Mouse (Mus musculus): Measurements from ENCODE around the gene Tmem45a.

Gene Tmem45a

DNA sequence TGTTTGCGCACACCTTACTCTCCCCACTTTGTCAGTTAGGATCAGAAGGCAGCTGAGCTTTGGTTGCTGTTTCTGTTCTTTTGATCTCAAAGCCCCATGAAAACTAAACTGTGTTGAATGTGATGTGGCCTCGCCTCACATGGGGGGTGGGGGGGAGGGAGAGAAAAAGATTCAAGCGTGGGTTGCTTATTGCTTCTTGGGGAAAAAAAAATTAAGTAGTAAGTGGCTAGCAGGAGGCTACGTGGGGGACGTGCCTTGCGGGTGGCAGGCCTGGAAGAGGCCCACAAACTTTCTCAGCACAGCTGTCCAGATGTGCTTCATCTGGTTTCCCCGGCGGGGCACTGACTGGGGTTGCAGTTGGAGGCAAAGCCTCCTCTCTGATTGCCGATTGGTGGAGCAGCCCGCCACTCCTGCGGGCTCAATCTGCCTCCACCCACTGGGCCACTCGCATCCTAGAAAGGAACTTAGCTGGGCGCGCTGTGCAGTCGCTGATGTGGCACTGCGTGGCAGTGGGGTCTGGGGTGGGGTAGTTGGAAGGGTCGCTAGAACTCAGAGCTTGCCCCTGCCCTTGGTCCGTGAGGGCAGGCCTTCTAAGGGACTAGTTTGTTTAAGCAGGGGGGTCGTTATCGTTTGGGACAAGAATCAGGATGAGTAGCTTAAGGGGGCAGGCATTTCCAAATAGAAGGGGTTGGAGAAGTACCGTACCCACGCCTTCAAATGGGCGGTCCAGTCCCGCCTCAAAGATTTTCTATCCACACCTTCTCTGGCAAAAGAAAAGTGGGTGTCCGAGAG is at the start of gene Tmem45a:
Gene Tmem45a (minus strand): TSS at position 343 of the 792 bp plus-strand sequence.
- in situ Hi-C loops (cut with MboI; ENCODE audit: low pct_unique_long_range_greater_than_20kb in 1 of 2, low sequenced_read_pairs in 2 of 2, unreplicated experiment in 1 of 2): loop anchor here in 1 of 2 experiments (25.0 kb wide), 1 partner anchor 949 kb away; the partner anchor contains the start of gene Cep97

- in situ Hi-C loops (cut with MboI; ENCODE audit: low pct_unique_long_range_greater_than_20kb in 1 of 2, low sequenced_read_pairs in 2 of 2, unreplicated experiment in 1 of 2): no loop called here
Measured at GRCm38 (mm10) chr16:56928023-56928422, 42.1 kb upstream of the Tmem45a start, which contains the start of gene Lnp1. Gene Lnp1 (minus strand): TSS chr16:56928061.

DNA sequence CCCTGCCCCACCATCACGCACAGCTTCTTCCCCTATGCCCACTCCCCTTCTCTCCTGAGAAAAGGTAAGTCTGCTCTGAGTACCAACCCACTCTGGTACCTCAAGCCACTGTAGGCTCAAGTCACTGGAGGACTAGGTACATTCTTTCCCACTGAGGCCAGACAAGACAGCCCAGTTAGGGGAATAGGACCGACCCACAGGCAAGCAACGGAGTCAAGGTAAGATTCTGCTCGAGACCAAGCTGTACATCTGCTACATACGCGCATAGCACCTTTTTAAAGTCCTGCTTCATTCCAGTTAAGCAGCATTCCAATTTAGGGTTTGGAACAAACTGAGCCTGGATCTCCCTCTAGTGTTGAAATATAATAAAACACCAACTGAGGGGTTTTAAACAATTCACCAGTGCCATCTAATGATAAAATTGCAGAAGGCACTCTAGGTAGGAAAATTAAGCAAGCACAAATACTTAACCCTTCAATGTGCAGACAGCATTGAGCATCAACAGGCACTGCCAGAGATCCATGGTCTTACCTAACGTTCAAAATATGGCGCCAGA is 34.2 kb upstream of the Tmem45a start:
- in situ Hi-C loops (cut with MboI; ENCODE audit: low pct_unique_long_range_greater_than_20kb in 1 of 2, low sequenced_read_pairs in 2 of 2, unreplicated experiment in 1 of 2): loop anchor here in 1 of 2 experiments (5.0 to 25.0 kb wide), 2 partner anchors 148 to 408 kb away; no protein-coding TSS in a partner anchor

DNA sequence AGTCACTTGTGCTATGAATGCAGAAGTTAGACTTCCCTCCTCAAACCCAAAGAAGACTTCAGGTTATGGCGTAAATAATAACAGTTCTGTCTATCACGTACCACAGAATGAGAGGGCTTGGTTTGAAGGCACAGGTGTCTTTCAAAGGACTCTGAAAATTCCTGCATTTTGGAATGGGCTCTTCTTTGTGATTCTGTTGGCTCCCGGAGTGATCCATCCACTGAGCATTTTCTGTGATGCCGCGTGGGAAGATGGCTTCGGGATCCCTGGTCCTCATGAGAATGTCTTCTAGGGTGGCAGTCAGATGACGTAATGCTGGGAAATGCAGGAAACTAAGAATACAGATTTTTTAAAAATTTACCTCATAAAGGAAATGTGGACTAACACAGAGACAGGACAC is 31.3 kb upstream of the Tmem45a start:
- in situ Hi-C loops (cut with MboI; ENCODE audit: low pct_unique_long_range_greater_than_20kb in 1 of 2, low sequenced_read_pairs in 2 of 2, unreplicated experiment in 1 of 2): loop anchor here (5.0 to 25.0 kb wide), 3 partner anchors 112 to 405 kb away; no protein-coding TSS in a partner anchor

GRCm38 (mm10) chr16:56908986-56909385 is 23.0 kb upstream of the Tmem45a start:
- in situ Hi-C loops (cut with MboI; ENCODE audit: low pct_unique_long_range_greater_than_20kb in 1 of 2, low sequenced_read_pairs in 2 of 2, unreplicated experiment in 1 of 2): loop anchor here in 1 of 2 experiments (25.0 kb wide), 1 partner anchor 397 kb away; no protein-coding TSS in a partner anchor

DNA sequence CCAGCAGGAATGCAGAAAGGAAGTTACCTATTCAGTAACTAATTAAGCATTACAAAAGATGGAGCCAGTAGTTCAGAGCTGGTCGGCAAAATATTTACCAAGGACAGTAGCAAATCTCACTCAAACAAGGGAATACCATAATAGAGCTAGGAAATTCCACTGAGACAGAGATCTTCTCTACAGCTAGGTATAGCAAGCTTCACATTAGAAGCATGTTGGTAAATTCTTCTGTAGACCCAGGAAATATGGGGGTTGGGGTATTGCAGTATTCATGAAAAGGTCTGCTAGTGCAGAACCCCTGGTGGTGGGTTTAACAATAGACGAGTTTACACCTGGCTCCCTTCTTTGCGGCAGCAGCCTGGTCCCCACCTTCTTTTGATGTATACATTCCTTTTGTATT is 16.2 kb upstream of the Tmem45a start:
- in situ Hi-C loops (cut with MboI; ENCODE audit: low pct_unique_long_range_greater_than_20kb in 1 of 2, low sequenced_read_pairs in 2 of 2, unreplicated experiment in 1 of 2): loop anchor here in 1 of 2 experiments (25.0 kb wide), 1 partner anchor 390 kb away; no protein-coding TSS in a partner anchor

DNA sequence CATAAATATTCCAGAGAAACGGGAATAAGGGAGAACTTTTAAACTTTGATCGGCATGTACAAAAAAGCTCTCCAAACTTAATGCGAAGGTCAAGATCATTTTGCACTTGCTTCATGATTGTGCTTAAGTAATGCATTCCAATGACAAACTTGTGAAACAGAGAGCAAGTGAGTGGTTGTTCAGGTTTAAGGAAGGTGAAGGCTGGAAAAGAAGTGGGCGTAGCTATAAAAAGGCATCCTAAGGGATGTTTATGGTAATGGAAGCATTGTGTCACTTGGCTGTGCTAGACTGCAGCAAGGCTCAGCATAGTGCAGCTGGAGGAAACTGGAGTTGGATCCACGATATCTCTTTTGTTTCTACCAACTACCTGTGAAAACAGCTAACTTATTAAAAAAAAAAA is 5.6 kb upstream of the Tmem45a start:
- in situ Hi-C loops (cut with MboI; ENCODE audit: low pct_unique_long_range_greater_than_20kb in 1 of 2, low sequenced_read_pairs in 2 of 2, unreplicated experiment in 1 of 2): loop anchor here in 1 of 2 experiments (25.0 kb wide), 1 partner anchor 954 kb away; the partner anchor contains the start of gene Cep97

GRCm38 (mm10) chr16:56886616-56887116 is 700 bp upstream of the Tmem45a start:
- in situ Hi-C loops (cut with MboI; ENCODE audit: low pct_unique_long_range_greater_than_20kb in 1 of 2, low sequenced_read_pairs in 2 of 2, unreplicated experiment in 1 of 2): loop anchor here in 1 of 2 experiments (25.0 kb wide), 1 partner anchor 949 kb away; the partner anchor contains the start of gene Cep97

- in situ Hi-C loops (cut with MboI; ENCODE audit: low pct_unique_long_range_greater_than_20kb in 1 of 2, low sequenced_read_pairs in 2 of 2, unreplicated experiment in 1 of 2): loop anchor here in 1 of 2 experiments (25.0 kb wide), 1 partner anchor 948 kb away; the partner anchor contains the start of gene Cep97
Measured at GRCm38 (mm10) chr16:56884811-56885210, 1.2 kb downstream of the Tmem45a start.

DNA sequence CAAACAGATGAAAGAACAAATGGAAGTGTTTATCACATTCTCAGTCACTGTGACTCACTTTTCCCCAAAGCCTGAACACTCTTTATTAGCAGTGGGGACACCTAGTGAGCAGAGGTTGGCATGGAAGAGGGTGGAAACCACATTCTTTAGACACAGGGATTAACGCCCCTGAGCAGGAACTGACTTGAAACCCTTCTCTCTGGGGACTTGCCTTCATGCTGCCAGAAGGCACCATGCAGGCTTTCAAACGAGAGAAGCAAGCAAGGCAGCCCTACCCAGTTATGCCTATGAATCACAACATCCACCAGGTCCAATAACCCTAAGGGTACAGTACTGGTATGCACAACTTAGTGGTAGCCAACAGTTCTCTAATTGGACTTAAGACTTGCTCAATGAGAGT is 12.6 kb downstream of the Tmem45a start:
- in situ Hi-C loops (cut with MboI; ENCODE audit: low pct_unique_long_range_greater_than_20kb in 1 of 2, low sequenced_read_pairs in 2 of 2, unreplicated experiment in 1 of 2): no loop called here

GRCm38 (mm10) chr16:56870458-56870857 is 15.5 kb downstream of the Tmem45a start:
- in situ Hi-C loops (cut with MboI; ENCODE audit: low pct_unique_long_range_greater_than_20kb in 1 of 2, low sequenced_read_pairs in 2 of 2, unreplicated experiment in 1 of 2): no loop called here

- in situ Hi-C loops (cut with MboI; ENCODE audit: low pct_unique_long_range_greater_than_20kb in 1 of 2, low sequenced_read_pairs in 2 of 2, unreplicated experiment in 1 of 2): no loop called here
Measured at GRCm38 (mm10) chr16:56868361-56868760, 17.6 kb downstream of the Tmem45a start.

DNA sequence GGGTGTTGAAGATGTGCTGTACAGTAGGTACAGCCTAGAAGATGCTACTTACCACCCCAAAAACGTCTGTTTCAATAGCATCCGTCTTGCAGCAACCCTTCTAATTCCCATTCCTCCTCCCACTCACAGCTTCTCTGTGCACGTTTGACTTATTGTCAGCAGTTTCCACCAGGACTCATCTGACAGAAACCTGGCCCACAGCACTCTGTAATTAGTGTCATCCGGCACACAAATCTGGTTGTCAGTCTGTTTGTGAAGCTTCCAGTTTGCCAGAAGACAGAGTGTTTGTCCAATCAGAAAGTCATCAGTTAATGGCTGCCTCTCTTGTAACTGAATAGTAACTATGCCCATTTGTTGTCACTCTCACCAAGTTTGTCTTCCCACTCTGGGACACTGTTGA is 18.4 kb downstream of the Tmem45a start:
- in situ Hi-C loops (cut with MboI; ENCODE audit: low pct_unique_long_range_greater_than_20kb in 1 of 2, low sequenced_read_pairs in 2 of 2, unreplicated experiment in 1 of 2): no loop called here

DNA sequence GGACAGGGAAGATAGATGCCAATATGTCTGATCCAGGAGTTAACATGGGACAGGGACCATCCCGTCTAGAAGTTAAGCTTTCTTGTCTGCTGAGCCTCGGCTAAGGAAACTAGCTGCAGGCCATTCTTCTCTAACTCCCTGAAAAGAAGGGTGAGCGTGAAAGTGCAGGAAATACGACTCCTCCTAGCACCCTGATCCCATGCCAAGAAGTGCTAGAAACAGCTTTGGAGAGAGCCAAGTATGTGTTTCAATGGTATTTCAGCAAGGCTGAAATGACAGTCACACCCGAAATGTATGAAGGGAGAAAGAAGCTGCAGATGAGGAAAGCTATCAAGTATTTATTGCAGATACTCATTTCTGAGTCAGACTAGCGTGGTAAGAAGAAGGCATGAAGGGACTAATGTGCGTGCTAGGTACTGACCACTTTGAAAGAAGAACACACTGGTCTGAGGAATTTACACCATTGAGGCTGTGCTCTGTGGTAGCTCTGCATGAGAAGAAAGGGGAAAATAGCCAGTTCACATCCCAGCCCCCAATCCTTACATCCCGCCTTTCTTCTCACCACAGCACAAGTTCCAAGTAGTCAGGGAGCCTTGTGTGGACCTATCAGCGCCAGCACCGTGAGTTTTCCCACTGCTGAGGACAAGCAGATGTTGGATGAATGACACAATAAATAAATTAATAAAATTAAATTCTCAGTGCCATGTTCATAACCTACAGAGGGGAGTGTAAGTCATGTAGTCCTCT is 33.0 kb downstream of the Tmem45a start:
- in situ Hi-C loops (cut with MboI; ENCODE audit: low pct_unique_long_range_greater_than_20kb in 1 of 2, low sequenced_read_pairs in 2 of 2, unreplicated experiment in 1 of 2): no loop called here

DNA sequence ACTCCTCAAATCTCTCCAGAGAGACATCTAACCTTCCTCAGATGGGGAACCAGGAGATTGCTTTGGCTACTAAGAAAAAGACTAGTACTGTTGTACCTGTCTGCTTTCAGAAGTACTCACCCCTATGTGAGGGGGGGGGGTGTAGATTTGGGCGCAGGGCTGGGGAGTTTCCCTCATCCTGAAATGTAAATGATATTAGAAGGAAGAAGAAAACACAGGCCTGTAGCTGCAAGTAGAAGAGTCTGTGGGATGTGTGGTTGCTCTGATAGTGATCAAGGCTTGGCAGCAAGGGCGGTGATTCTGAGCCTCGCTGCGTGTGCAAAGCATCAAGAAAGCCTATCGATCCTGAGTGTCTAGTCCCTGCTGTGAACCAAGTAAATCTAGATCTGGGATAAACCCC is 43.0 kb downstream of the Tmem45a start:
- in situ Hi-C loops (cut with MboI; ENCODE audit: low pct_unique_long_range_greater_than_20kb in 1 of 2, low sequenced_read_pairs in 2 of 2, unreplicated experiment in 1 of 2): no loop called here

DNA sequence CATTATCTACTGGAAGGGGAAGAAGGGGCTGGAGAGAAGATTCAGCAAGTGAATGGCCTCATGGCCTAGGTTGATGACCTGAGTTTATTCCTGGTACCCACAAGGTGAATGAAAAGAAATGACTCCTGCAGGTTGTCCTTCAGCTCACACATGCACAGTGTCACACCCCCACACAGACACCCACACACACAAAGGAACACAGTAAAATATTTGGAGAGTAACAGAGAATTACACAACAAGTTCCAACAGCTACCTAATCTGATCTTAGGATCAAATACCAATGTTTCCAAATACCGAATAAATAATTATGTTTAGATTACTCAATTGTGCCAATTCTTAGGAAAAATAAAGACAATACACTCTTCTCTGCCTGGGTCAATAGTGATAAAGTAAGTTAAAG is 52.7 kb downstream of the Tmem45a start:
- in situ Hi-C loops (cut with MboI; ENCODE audit: low pct_unique_long_range_greater_than_20kb in 1 of 2, low sequenced_read_pairs in 2 of 2, unreplicated experiment in 1 of 2): no loop called here

DNA sequence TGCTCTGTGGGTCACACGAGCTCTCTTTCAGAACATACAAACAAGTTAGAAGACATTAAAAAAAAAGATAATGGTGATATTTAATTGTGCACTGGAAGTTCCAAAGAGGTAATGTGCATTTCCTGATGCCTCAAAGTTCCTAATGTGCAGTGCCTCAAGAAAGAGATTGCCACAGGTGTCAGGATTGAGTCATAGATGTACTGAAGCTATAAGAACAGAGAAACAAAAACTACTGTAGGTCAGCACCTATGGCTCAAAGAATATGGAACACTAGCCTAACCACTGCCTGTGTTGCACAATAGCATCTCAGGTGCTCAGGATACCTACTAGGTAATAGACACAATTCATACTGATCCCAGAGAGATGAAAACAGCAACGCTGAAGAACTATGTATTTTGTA is 54.0 kb downstream of the Tmem45a start:
- in situ Hi-C loops (cut with MboI; ENCODE audit: low pct_unique_long_range_greater_than_20kb in 1 of 2, low sequenced_read_pairs in 2 of 2, unreplicated experiment in 1 of 2): no loop called here

- in situ Hi-C loops (cut with MboI; ENCODE audit: low pct_unique_long_range_greater_than_20kb in 1 of 2, low sequenced_read_pairs in 2 of 2, unreplicated experiment in 1 of 2): loop anchor here (10.0 kb wide), 1 partner anchor 113 kb away; no protein-coding TSS in a partner anchor
Measured at GRCm38 (mm10) chr16:56801370-56802109, 84.4 kb downstream of the Tmem45a start.

All from mouse embryonic stem cell (cell line).